Mouse (Mus musculus): Measurements from ENCODE around the gene Slc34a1. TPM values are rescaled to one million over a fixed set of nuclear protein-coding genes. Genes with fewer than 3 reads are reported as not detected.
"Not testable (repeated sequence)": the region's sequence is repeated elsewhere in the genome, so short reads cannot be mapped to it uniquely, and the experiment has no call there.

Gene Slc34a1
- polyA plus RNA-seq, 1 experiment from 2014 or later, result 0.22 TPM

- H3K4me1 ChIP-seq (replicated peaks), result no peaks in the 10 kb centered on the region
- no peak for DNase-seq (ENCODE audit: low spot score)
These were observed 34.1 kb downstream of the Slc34a1 start for GRCm38 (mm10) chr13:55431889-55432685.

GRCm38 (mm10) chr13:55437111-55437629 is 39.2 kb downstream of the Slc34a1 start:
- 87% methylated on average over 15 of the region's 15 CpGs for WGBS
- not testable (repeated sequence) for H3K36me3 ChIP-seq; H3K4me3 ChIP-seq; H3K27ac ChIP-seq; H3K4me1 ChIP-seq (replicated peaks); DNase-seq (ENCODE audit: low spot score); H3K27me3 ChIP-seq (ENCODE audit: insufficient read depth, poor library complexity, severe bottlenecking)
- peaks cover 28% of the 10 kb centered on the region for H3K9me3 ChIP-seq

More at GRCm38 (mm10) chr13:55431889-55432685, 34.1 kb downstream of the Slc34a1 start:
- Histone ChIP-seq H3K27ac (no peak overlapping the region), H3K9me3 (peaks cover 11% of the 10 kb centered on the region), H3K27me3 (ENCODE audit: insufficient read depth, poor library complexity, severe bottlenecking) (no peaks in the 10 kb centered on the region), H3K36me3 (no peaks in the 10 kb centered on the region), H3K4me3 (no peak overlapping the region)
- WGBS, result 83% methylated on average over 10 of the region's 10 CpGs

GRCm38 (mm10) chr13:55443799-55444285 is 45.9 kb downstream of the Slc34a1 start:
- no peak for DNase-seq (ENCODE audit: low spot score)
- H3K27ac ChIP-seq, result peak overlapping the region; percentile 96
- no peaks in the 10 kb centered on the region for H3K27me3 ChIP-seq (ENCODE audit: insufficient read depth, poor library complexity, severe bottlenecking)
- H3K36me3 ChIP-seq, result peaks cover 11% of the 10 kb centered on the region; the same call in 1 of the 2 replicates
- 45% methylated on average over 9 of the region's 9 CpGs for WGBS
- H3K9me3 ChIP-seq, result 0 out of 2 replicates have a peak, but pooled peaks cover 4% of the 10 kb centered on the region
- peaks cover 40% of the 10 kb centered on the region for H3K4me1 ChIP-seq (replicated peaks)
- H3K4me3 ChIP-seq, result peak overlapping the region; percentile 90

- peak overlapping the region; percentile 96 for H3K27ac ChIP-seq
- WGBS, result 1% methylated on average over 33 of the region's 33 CpGs
- no peak for DNase-seq (ENCODE audit: low spot score)
- H3K36me3 ChIP-seq, result peaks cover 17% of the 10 kb centered on the region
- H3K9me3 ChIP-seq, result no peaks in the 10 kb centered on the region
- H3K4me1 ChIP-seq (replicated peaks), result peaks cover 44% of the 10 kb centered on the region
- peak overlapping the region; percentile 90 for H3K4me3 ChIP-seq
- H3K27me3 ChIP-seq (ENCODE audit: insufficient read depth, poor library complexity, severe bottlenecking), result no peaks in the 10 kb centered on the region
These were observed 46.4 kb downstream of the Slc34a1 start for GRCm38 (mm10) chr13:55444286-55444936.

GRCm38 (mm10) chr13:55444937-55445315 is 46.9 kb downstream of the Slc34a1 start, which contains the start of gene Grk6:
TSS of gene Grk6 (plus strand) at chr13:55445072.
- Histone ChIP-seq H3K27me3 (ENCODE audit: insufficient read depth, poor library complexity, severe bottlenecking) (no peaks in the 10 kb centered on the region), H3K9me3 (no peaks in the 10 kb centered on the region), H3K4me1 (replicated peaks) (peaks cover 44% of the 10 kb centered on the region), H3K36me3 (peaks cover 22% of the 10 kb centered on the region), H3K27ac (peak within 1 kb of the TSS; percentile 96), H3K4me3 (peak within 1 kb of the TSS; percentile 90)
- 1% methylated on average over 35 of the region's 35 CpGs for WGBS
- peak; percentile 99 for DNase-seq (ENCODE audit: low spot score)

GRCm38 (mm10) chr13:55445361-55446091 is 47.5 kb downstream of the Slc34a1 start:
- Histone ChIP-seq H3K4me1 (replicated peaks) (peaks cover 44% of the 10 kb centered on the region), H3K4me3 (peak overlapping the region; percentile 90), H3K27me3 (ENCODE audit: insufficient read depth, poor library complexity, severe bottlenecking) (no peaks in the 10 kb centered on the region), H3K9me3 (no peaks in the 10 kb centered on the region), H3K27ac (peak overlapping the region; percentile 96), H3K36me3 (peaks cover 28% of the 10 kb centered on the region)
- under 1% methylated on average over 66 of the region's 66 CpGs for WGBS
- DNase-seq (ENCODE audit: low spot score), result no peak

- H3K27ac ChIP-seq, result peak overlapping the region; percentile 17; the same call in 1 of the 2 replicates
- H3K4me1 ChIP-seq (replicated peaks), result peaks cover 44% of the 10 kb centered on the region
- WGBS, result 82% methylated on average over 6 of the region's 6 CpGs
- no peak for DNase-seq (ENCODE audit: low spot score)
- peak overlapping the region; percentile 90 for H3K4me3 ChIP-seq
- H3K36me3 ChIP-seq, result peaks cover 39% of the 10 kb centered on the region
- no peaks in the 10 kb centered on the region for H3K9me3 ChIP-seq
- H3K27me3 ChIP-seq (ENCODE audit: insufficient read depth, poor library complexity, severe bottlenecking), result no peaks in the 10 kb centered on the region
These were observed 48.6 kb downstream of the Slc34a1 start for GRCm38 (mm10) chr13:55446483-55447105.

- no peak overlapping the region for H3K27ac ChIP-seq
- H3K27me3 ChIP-seq (ENCODE audit: insufficient read depth, poor library complexity, severe bottlenecking), result no peaks in the 10 kb centered on the region
- H3K4me3 ChIP-seq, result peak overlapping the region; percentile 90; the same call in 1 of the 2 replicates
- peaks cover 44% of the 10 kb centered on the region for H3K4me1 ChIP-seq (replicated peaks)
- H3K36me3 ChIP-seq, result peaks cover 48% of the 10 kb centered on the region
- DNase-seq (ENCODE audit: low spot score), result no peak
- no peaks in the 10 kb centered on the region for H3K9me3 ChIP-seq
- WGBS, result 65% methylated on average over 3 of the region's 3 CpGs
These were observed 49.6 kb downstream of the Slc34a1 start for GRCm38 (mm10) chr13:55447543-55447943.

GRCm38 (mm10) chr13:55448131-55448530 is 50.1 kb downstream of the Slc34a1 start:
- 94% methylated on average over 5 of the region's 5 CpGs for WGBS

GRCm38 (mm10) chr13:55449205-55449604 is 51.2 kb downstream of the Slc34a1 start:
- 94% methylated on average over 9 of the region's 9 CpGs for WGBS
- Histone ChIP-seq H3K27ac (no peak overlapping the region), H3K27me3 (ENCODE audit: insufficient read depth, poor library complexity, severe bottlenecking) (no peaks in the 10 kb centered on the region), H3K4me3 (no peak overlapping the region), H3K4me1 (replicated peaks) (peaks cover 37% of the 10 kb centered on the region), H3K9me3 (no peaks in the 10 kb centered on the region), H3K36me3 (peaks cover 65% of the 10 kb centered on the region)
- no peak for DNase-seq (ENCODE audit: low spot score)

More at GRCm38 (mm10) chr13:55448131-55448530, 50.1 kb downstream of the Slc34a1 start:
- no peak overlapping the region for H3K27ac ChIP-seq
- no peaks in the 10 kb centered on the region for H3K9me3 ChIP-seq
- DNase-seq (ENCODE audit: low spot score), result no peak
- no peak overlapping the region for H3K4me3 ChIP-seq
- H3K27me3 ChIP-seq (ENCODE audit: insufficient read depth, poor library complexity, severe bottlenecking), result no peaks in the 10 kb centered on the region
- H3K4me1 ChIP-seq (replicated peaks), result peaks cover 44% of the 10 kb centered on the region
- peaks cover 54% of the 10 kb centered on the region for H3K36me3 ChIP-seq

GRCm38 (mm10) chr13:55449679-55450441 is 51.9 kb downstream of the Slc34a1 start:
- DNase-seq (ENCODE audit: low spot score), result no peak
- Histone ChIP-seq H3K36me3 (peaks cover 72% of the 10 kb centered on the region), H3K9me3 (no peaks in the 10 kb centered on the region), H3K4me3 (no peak overlapping the region), H3K4me1 (replicated peaks) (peaks cover 34% of the 10 kb centered on the region), H3K27me3 (ENCODE audit: insufficient read depth, poor library complexity, severe bottlenecking) (no peaks in the 10 kb centered on the region), H3K27ac (no peak overlapping the region)
- 93% methylated on average over 17 of the region's 17 CpGs for WGBS

Measured in hindbrain, embryonic 10.5 days (tissue).